Mouse (Mus musculus) frontal cortex, adult (tissue): ENCODE measurements around the gene Exoc3l2.
"Not testable (repeated sequence)": the region's sequence is repeated elsewhere in the genome, so short reads cannot be mapped to it uniquely, and the experiment has no call there.

ENCODE experiments used
- ATAC-seq: cut with Nextera tagmentation; 2 replicates; pipeline ENCODE4 v1.9.2; 2017; ENCODE audit warnings: mild to moderate bottlenecking, moderate library complexity, mixed read lengths; ENCODE audit not compliant: low TSS enrichment

The Exoc3l2 gene

DNA sequence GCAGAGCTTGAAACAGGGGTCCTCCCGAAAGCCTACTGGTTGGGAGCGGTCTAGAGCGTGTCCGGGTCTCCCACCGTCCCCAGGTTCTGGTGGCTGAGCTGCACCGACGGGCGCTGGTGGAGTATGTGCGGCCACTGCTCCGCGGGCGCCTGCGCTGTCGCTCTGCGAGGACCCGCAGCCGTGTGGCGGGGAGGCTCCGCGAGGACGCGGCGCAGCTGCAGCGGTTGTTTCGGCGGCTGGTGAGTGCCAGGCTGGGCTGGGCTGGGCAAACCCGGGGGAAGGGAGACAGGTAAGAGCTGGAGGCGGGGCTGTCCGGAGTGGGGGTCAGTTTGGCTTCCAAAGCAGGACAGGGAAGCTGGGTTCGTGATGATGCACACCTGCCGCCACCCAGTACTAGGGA lies 26.4 kb downstream of the Exoc3l2 start:
- ATAC-seq: peak; percentile 38; the same call in 1 of the 2 replicates

DNA sequence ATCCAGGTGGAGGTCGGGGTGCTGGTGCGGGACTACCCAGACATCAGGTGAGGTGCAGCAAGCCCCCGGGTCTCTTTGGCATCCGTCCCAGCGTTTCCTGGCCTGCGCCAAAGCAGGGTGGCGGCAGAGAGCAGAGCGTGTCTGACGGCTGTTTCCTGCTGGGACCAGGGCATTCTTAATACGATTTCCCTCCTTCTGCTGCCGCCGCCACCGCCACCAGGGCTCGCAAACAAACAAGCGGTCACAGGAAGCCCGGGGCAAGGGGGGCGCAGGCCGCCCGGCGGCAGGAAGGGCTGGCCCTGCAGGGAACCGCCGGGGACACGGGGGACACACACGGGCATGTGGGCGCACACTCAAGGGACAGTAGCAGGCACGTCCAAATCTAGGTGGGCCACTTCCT lies 28.6 kb downstream of the Exoc3l2 start:
- ATAC-seq: no peak

DNA sequence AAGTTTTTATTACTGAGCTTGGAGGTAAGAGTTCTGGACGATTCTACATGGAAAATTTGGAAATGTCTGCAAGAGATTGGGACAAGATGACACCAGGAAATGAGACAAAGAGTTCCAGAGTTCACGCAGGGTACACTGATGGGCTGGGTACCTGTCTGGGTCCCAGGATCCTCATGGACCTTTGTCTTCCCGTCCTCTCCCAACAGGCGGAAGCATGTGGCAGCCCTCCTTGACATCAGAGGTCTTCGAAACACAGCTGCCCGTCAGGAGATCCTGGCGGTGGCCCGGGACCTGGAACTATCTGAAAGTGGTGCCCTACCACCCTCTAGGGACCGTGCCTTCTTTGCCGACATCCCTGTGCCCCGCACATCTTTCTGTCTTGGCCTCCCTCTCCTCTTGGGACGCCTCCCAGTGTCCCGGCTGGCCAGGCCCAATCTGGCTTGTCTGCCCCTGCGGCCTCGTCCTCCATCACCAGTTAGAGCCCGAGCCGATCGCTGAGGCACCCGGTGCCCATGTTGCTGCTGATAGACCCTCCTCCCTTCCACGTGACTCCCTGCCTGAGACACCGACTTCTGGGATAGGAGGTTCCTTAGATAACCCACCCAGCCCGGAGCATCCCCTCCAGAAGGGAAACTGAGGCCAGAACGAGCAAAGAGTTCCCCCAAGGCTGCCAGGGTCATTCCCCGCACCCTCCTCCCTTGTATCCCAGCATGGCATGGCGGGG lies 31.8 kb downstream of the Exoc3l2 start:
- no peak for ATAC-seq

DNA sequence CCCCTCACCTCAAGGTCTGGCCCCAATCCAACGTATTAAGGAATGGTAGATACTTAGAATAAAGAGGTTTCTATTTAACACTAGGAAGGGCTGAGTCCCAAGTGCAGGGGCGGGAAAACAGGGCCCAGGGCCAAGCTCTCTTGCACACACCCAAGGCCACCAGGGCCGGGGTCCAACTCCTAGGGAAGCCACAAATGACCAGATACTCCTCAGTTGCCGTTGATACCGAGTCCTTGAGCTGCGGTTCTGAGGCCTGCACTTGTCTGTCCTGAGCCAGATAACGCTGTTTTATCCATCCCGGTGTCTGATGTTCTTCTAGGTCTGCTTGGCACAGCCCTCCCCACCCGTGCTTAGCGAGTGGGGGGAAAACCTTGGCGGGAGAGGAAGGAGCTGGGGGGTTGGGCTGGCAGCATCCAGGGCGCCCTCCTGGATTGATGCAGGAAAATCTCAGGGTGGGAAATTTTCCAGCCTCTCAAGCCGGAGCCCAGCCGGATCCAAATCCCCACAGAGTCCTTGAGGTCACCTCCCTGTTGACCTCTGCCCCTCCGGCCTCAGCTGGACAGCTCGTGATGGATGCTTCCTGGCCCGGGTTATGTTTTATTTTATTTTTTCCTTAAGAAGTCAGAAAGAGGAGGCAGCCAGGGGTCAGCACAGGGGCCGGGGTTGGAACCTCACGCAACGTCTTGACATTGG lies 32.5 kb downstream of the Exoc3l2 start:
- ATAC-seq: no peak

DNA sequence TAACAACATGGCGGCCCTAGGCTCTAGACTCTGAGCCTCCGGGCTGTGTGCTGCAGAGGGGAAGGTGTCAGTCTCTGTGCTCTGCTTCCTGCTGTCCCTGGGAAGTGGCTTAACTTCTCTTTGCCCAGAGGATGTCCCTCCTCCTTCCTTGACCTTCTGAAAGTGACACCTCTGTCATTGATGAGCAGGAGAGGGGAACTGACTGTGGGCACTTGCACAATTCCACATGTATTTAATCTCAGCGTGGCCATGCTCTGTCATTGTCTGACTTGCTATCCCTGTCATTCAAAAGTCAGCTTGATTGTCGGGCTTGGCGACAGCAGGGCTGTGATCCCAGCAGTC lies 33.1 kb downstream of the Exoc3l2 start:
- no peak for ATAC-seq

DNA sequence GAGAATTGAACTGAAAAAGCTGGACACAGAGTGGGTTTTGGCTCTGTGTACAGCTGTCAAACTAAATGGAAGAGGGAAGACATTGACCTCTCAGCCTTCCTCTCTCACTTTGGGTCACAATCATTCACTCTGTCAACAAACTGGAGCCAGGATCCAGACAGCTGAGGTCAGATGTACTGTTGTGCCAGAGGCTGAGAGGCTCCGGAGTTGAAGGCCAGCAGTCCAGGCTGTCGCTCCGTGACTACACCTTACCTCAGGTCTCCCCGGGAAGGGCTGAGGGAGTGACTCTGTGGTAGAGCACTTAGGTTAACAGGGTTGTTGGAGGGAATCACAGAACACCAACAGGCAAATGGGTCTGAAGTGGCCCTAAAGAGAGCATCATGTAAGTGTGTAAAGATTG lies 35.2 kb downstream of the Exoc3l2 start:
- ATAC-seq: no peak

DNA sequence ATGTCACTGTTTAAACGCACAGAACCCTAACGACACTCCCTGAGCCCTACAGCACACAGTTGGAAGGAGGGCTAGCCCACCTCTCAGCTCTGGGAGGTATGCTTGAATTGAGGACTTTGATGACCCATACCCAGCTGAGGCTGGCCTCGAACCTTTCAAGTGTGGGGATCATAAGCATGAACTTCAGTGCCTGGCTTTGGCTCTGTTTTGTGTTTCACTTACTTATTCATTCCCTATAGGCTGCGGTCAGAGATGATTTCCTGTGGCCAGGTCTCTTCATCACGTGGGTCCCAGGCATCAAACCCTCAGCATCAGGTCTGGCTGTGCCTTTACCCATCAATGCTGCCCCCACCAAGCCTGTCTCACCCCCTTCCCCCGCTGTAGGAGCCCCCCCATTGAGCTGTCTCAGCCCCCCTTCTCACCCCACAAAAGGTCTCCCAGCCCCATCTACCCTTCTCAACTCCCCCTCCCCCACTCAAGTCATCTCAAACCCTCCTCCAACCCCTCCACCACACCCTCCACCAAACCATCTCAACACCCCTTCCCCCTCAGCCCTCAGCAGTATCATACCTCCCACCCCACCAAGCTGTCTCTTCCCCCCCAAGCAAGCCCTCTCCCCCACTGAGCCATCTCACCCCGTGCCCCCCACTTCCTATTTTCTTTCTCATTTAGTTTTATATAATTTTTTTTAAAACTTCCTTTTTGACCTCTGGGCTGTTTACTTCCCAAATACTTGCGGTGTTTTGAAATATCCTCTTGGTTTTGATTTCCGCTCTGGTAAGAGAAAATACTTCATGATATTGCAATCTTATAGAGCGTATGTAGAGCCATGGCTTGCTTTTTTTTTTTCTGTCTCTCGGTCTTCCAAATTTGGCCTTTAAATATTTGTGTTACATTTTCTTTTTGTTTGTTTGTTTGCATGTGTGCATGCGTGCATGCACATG lies 37.6 kb downstream of the Exoc3l2 start:
- ATAC-seq: no peak

DNA sequence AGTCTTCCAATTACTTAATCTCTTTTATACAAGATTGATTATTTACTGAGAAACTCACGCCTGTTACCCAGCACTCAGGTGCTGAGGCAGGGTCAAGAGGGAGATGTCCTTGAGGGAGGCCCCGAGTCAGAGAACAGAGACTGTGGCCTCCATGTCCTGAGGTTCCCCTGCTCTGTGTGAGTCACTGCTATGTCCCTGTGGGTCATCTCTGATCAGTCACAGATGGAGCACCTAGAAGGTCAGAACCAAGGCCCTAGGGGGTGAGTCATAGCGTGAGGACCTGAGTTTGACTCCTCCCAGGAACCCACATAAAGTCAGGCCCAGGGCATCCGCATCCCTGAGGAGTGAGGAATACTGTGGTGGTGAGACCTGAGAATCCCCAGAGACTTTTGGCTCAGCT lies 38.5 kb downstream of the Exoc3l2 start:
- ATAC-seq: no peak

DNA sequence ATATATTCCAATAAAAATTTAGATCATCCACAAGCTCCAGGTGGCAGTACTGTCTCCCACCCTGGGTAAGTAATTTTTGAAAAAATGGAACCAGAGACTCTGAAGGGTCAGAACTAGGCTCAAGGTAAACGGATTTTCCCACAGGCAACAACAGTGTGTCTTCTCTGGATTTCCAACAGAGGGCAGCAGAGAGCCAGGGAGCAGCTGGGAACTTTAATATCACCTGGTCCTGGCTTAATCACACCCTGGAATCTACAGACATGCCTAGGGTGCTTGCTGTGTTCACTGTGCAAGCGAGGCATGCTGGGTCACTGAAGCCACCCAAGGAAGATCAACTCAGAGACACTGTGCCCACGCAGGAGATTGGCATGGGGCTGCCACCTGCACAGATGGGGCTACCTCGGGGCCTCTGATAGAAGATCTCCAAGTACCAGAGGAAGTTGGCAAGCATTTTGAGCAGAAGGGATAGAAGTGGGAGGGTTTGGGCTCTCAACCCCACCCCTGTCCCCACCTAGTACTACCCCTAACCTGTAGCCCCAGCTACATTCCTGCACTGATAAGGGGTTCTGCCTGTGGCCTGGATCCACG lies 40.4 kb downstream of the Exoc3l2 start:
- ATAC-seq: peak; percentile 31; the same call in 1 of the 2 replicates

DNA sequence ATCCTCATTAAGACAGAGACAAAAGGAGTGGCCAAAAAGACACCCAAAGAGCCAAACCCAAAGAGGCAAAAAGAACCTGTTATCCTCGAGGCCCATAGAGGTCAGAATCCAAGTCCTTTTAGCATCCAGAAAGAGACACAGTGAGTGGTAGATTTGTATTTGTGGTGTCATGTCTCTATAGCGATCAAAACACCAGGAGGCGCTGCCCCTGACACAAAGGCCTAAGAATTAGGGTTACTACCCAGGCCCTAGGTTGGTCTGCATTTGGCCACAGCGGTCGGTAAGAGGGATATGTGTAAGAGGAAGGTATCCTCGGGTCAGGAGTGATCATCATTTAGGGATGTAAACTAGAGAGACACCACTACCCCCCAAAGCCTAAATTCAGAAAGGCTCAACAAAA lies 43.2 kb downstream of the Exoc3l2 start:
- ATAC-seq: no peak

DNA sequence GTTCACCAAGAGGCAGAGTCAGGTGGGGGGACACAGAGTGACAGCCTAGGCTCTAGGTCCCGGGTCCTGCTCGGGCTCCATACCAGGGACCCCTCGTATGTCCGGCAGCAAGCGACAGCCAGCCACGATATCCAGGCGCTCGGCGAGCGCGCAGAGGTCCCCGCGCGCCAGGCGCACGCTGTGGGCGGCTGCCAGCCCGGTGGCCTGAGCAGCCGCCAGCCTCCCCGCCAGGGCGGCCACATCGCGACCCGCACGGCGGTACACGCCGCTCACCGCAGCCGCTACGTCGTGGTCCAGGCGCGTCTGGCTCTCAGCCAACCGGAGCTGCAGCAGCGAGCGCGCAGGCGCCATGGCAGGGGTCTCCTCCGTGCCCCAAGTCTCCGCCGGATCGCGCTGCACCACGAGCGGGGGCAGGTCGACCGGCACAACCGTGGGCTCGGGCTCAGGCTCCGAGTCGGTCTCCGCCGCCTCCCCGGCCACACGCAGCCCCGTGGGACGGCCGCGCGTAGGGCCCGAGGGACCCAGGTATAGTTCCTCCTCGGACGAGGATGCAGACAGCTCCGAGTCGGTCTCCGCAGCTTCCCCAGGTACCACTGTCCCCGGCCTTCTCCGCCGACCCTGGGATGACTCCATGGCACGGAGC lies 44.0 kb downstream of the Exoc3l2 start:
- ATAC-seq: no peak

DNA sequence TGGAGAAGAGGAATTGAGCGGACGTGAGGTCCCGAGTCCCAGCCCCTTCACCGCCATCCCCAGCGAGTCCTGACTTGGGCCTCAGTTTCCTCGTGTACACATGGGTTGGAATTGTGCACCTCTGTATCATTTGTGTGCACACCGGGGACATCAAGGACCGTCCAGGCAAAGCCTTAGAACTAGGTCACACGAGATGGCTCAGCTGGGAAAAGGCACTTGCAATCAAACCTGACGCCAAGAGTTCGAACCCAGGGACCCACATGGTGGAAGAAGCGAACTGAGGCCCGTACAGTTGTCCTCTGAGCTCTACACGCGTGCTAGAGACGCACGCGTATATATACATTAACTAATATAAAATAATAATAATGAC lies 44.5 kb downstream of the Exoc3l2 start:
- ATAC-seq: no peak

DNA sequence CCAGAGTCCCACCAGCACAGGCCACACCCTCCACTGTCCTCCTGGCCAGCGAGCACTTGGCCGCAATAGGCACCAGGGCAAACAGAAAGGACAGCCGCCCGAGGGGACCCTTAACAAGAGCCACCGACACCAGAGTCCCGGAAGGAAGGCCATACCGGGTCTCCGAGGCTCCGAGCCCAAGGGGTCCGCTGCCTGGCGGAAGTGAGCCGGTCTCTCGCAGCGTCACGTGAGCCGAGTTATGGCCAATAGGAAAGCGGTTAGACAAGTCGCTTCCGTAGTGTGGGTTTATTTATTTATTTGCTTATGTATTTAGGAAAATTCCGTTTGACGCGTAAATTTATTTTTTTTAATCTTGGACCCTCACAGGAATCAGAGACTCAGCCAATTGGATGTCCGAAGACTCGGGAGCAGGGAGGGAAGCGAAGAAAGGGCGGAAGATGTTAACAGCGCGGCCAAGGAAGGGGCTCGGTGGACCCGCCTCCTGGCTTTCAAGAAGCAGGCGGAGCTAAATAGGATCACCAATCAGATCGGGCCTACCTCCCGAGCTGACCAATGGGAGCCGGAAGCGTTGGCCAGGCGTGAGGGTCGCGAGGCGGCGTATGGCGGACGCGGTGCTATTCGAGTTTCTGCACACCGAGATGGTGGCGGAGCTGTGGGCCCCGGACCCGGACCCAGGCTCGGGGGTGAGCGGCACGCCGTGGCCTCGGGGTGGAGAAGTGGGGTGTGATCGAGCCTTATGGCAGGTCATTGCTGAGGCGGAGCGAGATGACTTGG lies 45.2 kb downstream of the Exoc3l2 start, which contains the start of the genes Bloc1s3 and Trappc6a:
Gene Bloc1s3, minus strand, starts transcription at position 218 of the 774 bp plus-strand sequence.
Gene Trappc6a, plus strand, starts transcription at position 246 of the 774 bp plus-strand sequence.
- ATAC-seq: peak; percentile 96

DNA sequence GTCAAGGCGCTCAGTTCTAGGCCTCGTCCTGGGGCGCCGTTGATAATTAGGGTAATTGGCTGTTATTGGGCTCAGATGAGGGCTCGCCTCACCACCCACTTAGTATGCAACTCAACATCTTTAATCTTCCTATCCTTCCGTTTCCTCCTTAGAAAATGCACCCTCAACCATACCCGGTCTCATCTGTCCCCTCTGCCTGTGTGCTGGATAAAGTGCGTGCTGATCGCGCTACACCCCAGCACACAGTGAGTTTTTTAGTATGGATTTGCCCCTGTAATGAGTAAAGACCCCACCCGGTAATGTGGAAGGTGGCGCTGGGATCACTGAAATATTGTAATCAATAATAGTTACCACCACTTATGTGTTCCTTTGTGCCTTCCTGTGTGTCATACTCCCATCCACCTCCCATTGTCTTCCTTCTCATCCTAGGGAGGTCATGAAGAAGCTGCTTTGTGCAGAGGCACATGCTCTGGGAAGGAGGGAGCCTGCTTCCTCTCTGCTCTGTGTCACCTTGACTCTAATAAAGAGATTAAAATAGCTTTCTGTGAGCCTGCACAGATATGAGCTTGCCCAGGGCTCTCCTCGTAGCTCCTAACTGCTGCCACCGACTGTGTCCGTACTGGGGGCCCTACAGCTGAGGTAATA lies 45.9 kb downstream of the Exoc3l2 start:
- ATAC-seq: 0 out of 2 replicates have a peak, but pooled peaks have one; percentile 6

DNA sequence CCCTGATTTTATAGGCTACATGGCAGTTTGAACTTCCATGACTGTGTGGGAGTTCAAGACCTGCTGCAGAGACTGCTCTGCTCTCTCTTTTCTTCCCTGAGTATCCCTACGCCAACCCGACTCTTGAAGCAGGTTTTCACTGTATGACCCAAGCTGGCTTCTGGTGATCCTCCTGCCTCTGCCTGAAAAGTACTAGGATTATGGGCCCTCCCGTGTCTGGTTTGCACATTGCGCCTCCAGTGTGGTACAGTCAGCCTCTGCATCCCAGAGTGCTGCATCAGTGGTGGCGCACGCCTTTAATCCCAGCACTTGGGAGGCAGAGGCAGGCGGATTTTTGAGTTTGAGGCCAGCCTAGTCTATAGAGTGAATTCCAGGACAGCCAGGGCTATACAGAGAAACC lies 46.7 kb downstream of the Exoc3l2 start:
- no peak for ATAC-seq

DNA sequence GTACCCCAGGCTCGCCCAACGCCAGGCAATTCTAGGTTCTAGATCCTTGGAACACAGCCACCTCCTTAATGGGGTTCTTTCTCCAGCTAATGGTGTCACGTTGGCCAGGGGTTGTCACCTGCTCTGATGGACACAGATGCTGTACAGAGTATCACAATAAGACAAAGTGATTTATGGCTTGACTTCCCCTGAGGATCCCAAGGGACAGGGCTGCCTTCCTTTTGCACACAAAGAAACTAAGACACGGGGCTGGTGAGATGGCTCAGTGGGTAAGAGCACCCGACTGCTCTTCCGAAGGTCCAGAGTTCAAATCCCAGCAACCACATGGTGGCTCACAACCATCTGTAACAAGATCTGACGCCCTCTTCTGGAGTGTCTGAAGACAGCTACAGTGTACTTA lies 48.8 kb downstream of the Exoc3l2 start:
- ATAC-seq: not testable (repeated sequence)

DNA sequence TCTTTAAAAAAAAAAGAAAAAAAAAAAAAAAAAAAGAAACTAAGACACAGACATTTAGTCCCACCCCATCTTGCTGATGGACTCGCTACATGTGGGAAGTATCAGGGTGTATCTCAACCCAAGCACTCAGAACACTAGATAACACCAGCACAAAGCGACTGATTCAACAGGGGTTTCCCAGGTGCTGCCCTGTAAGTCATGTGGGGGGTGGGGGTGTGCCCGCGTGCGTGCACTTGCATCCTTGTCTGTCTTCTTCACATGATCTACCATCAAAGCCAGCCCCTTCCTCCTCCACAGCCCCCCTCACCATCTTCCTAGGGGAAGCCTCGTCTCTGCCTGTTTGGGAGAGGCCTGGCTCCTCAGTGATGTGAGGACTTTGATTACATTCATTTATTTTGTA lies 49.2 kb downstream of the Exoc3l2 start:
- no peak for ATAC-seq

DNA sequence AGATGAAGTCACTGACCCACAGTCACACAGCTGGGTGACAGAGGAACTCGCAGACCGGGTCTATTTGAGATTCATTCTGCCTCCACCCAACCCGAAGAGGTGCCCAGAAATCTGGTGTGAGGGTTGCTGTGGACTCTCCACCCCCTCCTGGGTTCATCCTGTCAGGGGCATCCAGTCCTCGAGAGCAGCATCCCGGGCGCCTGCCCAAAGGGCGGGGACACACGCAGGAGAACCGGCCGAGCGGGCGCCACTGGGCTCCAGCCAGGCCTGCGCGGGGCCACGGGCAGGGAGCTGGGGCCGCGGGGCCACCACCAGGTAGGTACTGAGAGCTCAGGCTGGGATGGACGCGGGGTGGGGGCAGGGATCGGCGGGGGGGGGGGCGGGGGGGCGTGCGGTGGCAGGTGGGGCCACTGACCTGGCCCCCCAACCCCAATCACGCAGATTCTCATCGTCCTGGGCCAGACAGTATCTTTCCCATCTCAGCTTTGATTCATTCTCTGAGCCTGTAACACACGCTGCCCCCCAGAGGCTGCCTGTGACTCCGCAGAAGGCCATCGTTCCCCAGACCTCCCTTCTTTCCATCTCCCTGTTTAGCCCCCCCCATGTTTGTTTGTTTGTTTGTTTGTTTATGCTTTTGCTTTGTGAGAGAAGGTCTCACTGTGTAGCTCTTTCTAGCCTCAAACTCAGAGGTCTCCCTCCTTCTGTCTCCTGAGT lies 54.7 kb downstream of the Exoc3l2 start, which contains the start of gene Nkpd1:
Gene Nkpd1, plus strand, starts transcription at position 187 of the 714 bp plus-strand sequence.
- peak; percentile 72; the same call in 1 of the 2 replicates for ATAC-seq

DNA sequence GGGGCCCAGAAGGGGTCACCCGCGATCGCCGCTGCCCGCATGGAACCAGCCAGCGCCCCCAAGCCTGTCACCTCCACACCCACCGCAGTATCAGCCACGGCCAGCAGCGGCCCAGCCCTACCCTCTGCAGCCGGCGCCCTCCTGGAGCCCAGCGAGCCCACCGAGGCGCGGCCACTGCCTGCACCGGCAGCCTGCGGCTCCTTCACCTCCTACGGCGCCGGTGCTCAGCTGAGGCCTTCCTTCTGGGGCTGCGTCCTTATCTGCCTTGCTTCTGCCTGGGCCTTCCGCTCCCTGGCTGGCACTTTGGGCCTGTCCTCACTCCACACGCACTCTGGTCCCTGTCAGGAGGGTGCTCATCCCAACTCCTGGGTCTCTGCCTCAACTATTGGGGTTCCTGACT lies 56.9 kb downstream of the Exoc3l2 start:
- ATAC-seq: no peak
